Mouse (Mus musculus): Measurements from ENCODE around the gene Mex3a. TPM values are rescaled to one million over a fixed set of nuclear protein-coding genes. Genes with fewer than 3 reads are reported as not detected.

Mex3a gene
- polyA plus RNA-seq, 1 experiment from 2014 or later, result 41.0 TPM

DNA sequence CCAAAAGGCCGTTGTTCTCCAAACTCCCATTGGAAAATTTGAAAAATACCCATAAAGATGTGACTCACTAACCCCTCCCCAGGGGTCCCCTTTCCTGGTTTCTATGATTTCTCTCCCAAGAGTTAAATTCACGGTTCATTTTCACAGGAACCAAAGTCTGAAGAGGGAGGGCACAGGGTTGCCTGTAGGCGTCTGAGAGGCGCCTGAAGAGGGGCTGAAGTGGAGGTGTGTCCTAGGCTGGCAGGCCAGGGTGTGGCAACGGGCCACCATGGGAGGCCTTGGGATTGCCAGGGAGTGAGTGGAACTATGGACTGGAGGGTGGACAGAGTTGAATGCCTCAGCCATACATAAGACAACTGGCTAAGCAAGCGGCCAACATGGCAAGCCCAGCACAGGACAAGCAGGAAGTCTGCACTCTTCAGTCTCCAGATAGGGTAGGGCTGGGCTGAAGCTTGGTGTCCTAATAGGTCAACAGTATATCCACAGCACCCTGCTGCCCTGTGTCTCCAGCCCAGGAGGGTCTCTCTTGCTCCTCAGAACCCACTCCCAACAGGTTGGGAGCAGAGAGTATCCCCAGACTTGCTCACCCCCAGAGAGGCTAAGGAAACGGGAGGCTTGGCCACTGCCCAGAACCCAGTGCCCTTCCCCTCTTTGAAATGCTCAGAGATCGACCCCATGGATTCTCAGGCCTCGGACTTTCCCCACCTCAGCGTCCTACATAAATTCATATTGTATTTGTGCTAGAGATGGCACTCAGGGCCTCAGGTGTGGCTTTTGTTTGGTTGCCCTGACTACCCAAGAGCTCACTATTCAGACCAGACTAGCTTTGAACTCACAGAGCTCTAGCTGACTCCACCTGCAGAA, 17.7 kb upstream of the Mex3a start:
- Histone ChIP-seq H3K36me3 (replicated peaks; ENCODE audit: control insufficient read depth, insufficient read depth, low read depth, low read length) (no peaks in the 10 kb centered on the region), H3K4me3 (ENCODE audit: low read depth, low read length) (no peak overlapping the region), H3K9me3 (replicated peaks; ENCODE audit: control insufficient read depth, low read length) (no peaks in the 10 kb centered on the region), H3K4me1 (ENCODE audit: control insufficient read depth, insufficient read depth, low read length) (peaks cover 7% of the 10 kb centered on the region), H3K9ac (replicated peaks; ENCODE audit: low read length) (no peak overlapping the region), H3K4me2 (ENCODE audit: low read depth, low read length) (no peak overlapping the region), H3K27me3 (ENCODE audit: control insufficient read depth, insufficient read depth, low read length) (no peaks in the 10 kb centered on the region), H3K27ac (replicated peaks; ENCODE audit: low read depth, low read length) (no peak overlapping the region)
- no peak for DNase-seq (ENCODE audit: low spot score)
- 84% methylated on average over 10 of the region's 10 CpGs for WGBS
- no peak for ATAC-seq (replicated peaks; ENCODE audit: insufficient number of reproducible peaks, low FRiP score, low TSS enrichment, low read depth)

DNA sequence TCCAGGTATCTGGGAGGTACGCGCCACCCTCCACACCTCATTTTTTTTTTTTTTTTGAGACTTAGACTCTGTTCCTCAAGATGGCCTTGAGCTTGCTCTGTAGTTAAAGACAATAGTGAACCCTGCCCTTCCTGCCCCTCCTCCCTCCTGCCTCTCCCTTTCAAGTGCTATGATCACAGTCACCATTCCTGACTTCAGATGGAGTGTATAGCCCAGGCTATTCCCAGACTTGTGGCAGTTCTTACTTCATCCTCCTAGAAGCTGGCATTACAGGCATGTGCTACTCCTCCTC, 17.2 kb upstream of the Mex3a start:
- 96% methylated on average over 2 of the region's 2 CpGs for WGBS
- Histone ChIP-seq H3K27ac (replicated peaks; ENCODE audit: low read depth, low read length) (no peak overlapping the region), H3K36me3 (replicated peaks; ENCODE audit: control insufficient read depth, insufficient read depth, low read depth, low read length) (no peaks in the 10 kb centered on the region), H3K27me3 (ENCODE audit: control insufficient read depth, insufficient read depth, low read length) (no peaks in the 10 kb centered on the region), H3K4me2 (ENCODE audit: low read depth, low read length) (no peak overlapping the region), H3K4me1 (ENCODE audit: control insufficient read depth, insufficient read depth, low read length) (peaks cover 6% of the 10 kb centered on the region), H3K9me3 (replicated peaks; ENCODE audit: control insufficient read depth, low read length) (no peaks in the 10 kb centered on the region), H3K4me3 (ENCODE audit: low read depth, low read length) (no peak overlapping the region), H3K9ac (replicated peaks; ENCODE audit: low read length) (no peak overlapping the region)
- no peak for DNase-seq (ENCODE audit: low spot score)
- no peak for ATAC-seq (replicated peaks; ENCODE audit: insufficient number of reproducible peaks, low FRiP score, low TSS enrichment, low read depth)

GRCm38 (mm10) chr3:88516407-88516806, 15.8 kb upstream of the Mex3a start:
- ATAC-seq (replicated peaks; ENCODE audit: insufficient number of reproducible peaks, low FRiP score, low TSS enrichment, low read depth) (no peak), DNase-seq (ENCODE audit: low spot score) (no peak)
- Histone ChIP-seq H3K36me3 (replicated peaks; ENCODE audit: control insufficient read depth, insufficient read depth, low read depth, low read length) (no peaks in the 10 kb centered on the region), H3K4me3 (ENCODE audit: low read depth, low read length) (no peak overlapping the region), H3K4me2 (ENCODE audit: low read depth, low read length) (no peak overlapping the region), H3K27me3 (ENCODE audit: control insufficient read depth, insufficient read depth, low read length) (no peaks in the 10 kb centered on the region), H3K9ac (replicated peaks; ENCODE audit: low read length) (no peak overlapping the region), H3K4me1 (ENCODE audit: control insufficient read depth, insufficient read depth, low read length) (peaks cover 6% of the 10 kb centered on the region), H3K27ac (replicated peaks; ENCODE audit: low read depth, low read length) (no peak overlapping the region), H3K9me3 (replicated peaks; ENCODE audit: control insufficient read depth, low read length) (no peaks in the 10 kb centered on the region)
- WGBS, result 88% methylated on average over 2 of the region's 2 CpGs

- Histone ChIP-seq H3K4me2 (ENCODE audit: low read depth, low read length) (no peak overlapping the region), H3K4me3 (ENCODE audit: low read depth, low read length) (no peak overlapping the region), H3K36me3 (replicated peaks; ENCODE audit: control insufficient read depth, insufficient read depth, low read depth, low read length) (no peaks in the 10 kb centered on the region), H3K27me3 (ENCODE audit: control insufficient read depth, insufficient read depth, low read length) (no peaks in the 10 kb centered on the region), H3K9ac (replicated peaks; ENCODE audit: low read length) (no peak overlapping the region), H3K9me3 (replicated peaks; ENCODE audit: control insufficient read depth, low read length) (no peaks in the 10 kb centered on the region), H3K27ac (replicated peaks; ENCODE audit: low read depth, low read length) (no peak overlapping the region), H3K4me1 (ENCODE audit: control insufficient read depth, insufficient read depth, low read length) (peaks cover 2% of the 10 kb centered on the region; the same call in 1 of the 2 replicates)
- 87% methylated on average over 4 of the region's 4 CpGs for WGBS
- ATAC-seq (replicated peaks; ENCODE audit: insufficient number of reproducible peaks, low FRiP score, low TSS enrichment, low read depth) (no peak), DNase-seq (ENCODE audit: low spot score) (no peak)
Measured at GRCm38 (mm10) chr3:88518411-88518810, 13.8 kb upstream of the Mex3a start.

DNA sequence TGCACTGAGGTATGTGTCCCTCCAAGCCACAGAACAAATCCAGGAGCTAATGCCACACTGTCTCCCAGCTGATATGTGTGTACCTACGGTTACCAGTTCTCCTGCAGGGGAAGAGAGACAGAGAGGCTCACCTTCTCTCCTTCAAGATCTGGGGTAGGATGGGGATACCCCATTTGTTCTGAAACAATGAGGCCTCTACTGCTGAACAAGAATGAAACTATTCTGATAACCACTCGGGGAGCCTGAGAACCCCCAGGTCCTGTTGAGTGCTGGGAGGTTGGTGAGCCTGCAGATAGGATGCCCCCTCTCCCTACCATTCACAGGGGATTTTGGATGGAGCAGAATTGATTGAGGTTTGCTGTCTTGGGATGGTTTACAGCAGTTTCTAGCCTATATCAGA, 12.1 kb upstream of the Mex3a start:
- Histone ChIP-seq H3K9me3 (replicated peaks; ENCODE audit: control insufficient read depth, low read length) (no peaks in the 10 kb centered on the region), H3K9ac (replicated peaks; ENCODE audit: low read length) (no peak overlapping the region), H3K4me1 (ENCODE audit: control insufficient read depth, insufficient read depth, low read length) (no peaks in the 10 kb centered on the region), H3K36me3 (replicated peaks; ENCODE audit: control insufficient read depth, insufficient read depth, low read depth, low read length) (peaks cover 2% of the 10 kb centered on the region), H3K27me3 (ENCODE audit: control insufficient read depth, insufficient read depth, low read length) (no peaks in the 10 kb centered on the region), H3K4me3 (ENCODE audit: low read depth, low read length) (no peak overlapping the region), H3K27ac (replicated peaks; ENCODE audit: low read depth, low read length) (no peak overlapping the region), H3K4me2 (ENCODE audit: low read depth, low read length) (no peak overlapping the region)
- DNase-seq (ENCODE audit: low spot score), result no peak
- no peak for ATAC-seq (replicated peaks; ENCODE audit: insufficient number of reproducible peaks, low FRiP score, low TSS enrichment, low read depth)
- WGBS, result 63% methylated on average over 2 of the region's 2 CpGs

DNA sequence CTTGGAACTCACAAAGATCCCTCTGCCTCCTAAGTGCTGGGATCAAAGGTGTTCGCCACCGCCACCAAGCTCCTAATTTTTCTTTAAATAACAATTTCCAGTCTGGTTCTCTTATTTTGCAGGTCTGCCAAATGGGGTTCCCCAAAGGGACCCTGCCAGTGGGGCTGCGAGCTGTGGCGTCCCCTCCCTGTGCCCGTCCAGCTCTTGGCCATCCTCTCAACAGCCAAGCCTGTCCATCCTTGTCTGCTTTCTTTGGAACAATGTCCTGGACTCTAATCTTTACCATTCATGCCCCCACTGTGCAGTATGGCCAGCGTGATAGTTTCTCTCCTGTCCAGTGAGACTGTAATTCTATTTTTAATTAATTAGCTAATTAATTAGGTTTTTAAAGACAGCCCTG, 11.0 kb upstream of the Mex3a start:
- 90% methylated on average over 6 of the region's 6 CpGs for WGBS
- H3K4me1 ChIP-seq (ENCODE audit: control insufficient read depth, insufficient read depth, low read length), result no peaks in the 10 kb centered on the region; the same call in 1 of the 2 replicates
- no peaks in the 10 kb centered on the region for H3K9me3 ChIP-seq (replicated peaks; ENCODE audit: control insufficient read depth, low read length)
- H3K4me2 ChIP-seq (ENCODE audit: low read depth, low read length), result no peak overlapping the region
- DNase-seq (ENCODE audit: low spot score) (no peak), ATAC-seq (replicated peaks; ENCODE audit: insufficient number of reproducible peaks, low FRiP score, low TSS enrichment, low read depth) (no peak)
- H3K27me3 ChIP-seq (ENCODE audit: control insufficient read depth, insufficient read depth, low read length), result no peaks in the 10 kb centered on the region
- H3K36me3 ChIP-seq (replicated peaks; ENCODE audit: control insufficient read depth, insufficient read depth, low read depth, low read length), result peaks cover 3% of the 10 kb centered on the region
- no peak overlapping the region for H3K27ac ChIP-seq (replicated peaks; ENCODE audit: low read depth, low read length)
- H3K4me3 ChIP-seq (ENCODE audit: low read depth, low read length), result no peak overlapping the region
- no peak overlapping the region for H3K9ac ChIP-seq (replicated peaks; ENCODE audit: low read length)

GRCm38 (mm10) chr3:88521803-88522331, 10.3 kb upstream of the Mex3a start:
- ATAC-seq (replicated peaks; ENCODE audit: insufficient number of reproducible peaks, low FRiP score, low TSS enrichment, low read depth), result 0 out of 2 replicates have a peak, but pooled peaks have one; percentile 24
- 34% methylated on average over 9 of the region's 9 CpGs for WGBS

DNA sequence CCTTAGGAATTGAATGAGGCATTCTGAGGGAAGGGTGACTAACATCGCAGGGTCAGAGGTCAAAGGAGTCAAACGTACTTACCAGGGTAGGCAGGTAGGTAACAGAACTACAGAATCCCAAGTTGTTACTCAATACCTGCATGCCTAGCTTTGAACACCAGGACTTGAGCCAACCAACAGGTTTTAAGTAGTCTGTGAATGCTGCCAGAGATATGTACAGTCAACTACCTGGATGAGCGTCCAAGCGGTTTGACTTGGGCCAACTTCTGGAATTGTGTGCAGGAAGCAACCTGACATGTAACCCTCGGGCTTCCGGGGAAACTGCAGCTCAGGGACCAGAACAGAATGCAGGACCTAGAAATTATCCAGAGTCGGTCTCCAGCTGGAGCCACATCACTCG, 9.2 kb upstream of the Mex3a start:
- no peak overlapping the region for H3K4me2 ChIP-seq (ENCODE audit: low read depth, low read length)
- H3K4me1 ChIP-seq (ENCODE audit: control insufficient read depth, insufficient read depth, low read length), result peaks cover 6% of the 10 kb centered on the region
- H3K27me3 ChIP-seq (ENCODE audit: control insufficient read depth, insufficient read depth, low read length), result no peaks in the 10 kb centered on the region
- peaks cover 3% of the 10 kb centered on the region for H3K36me3 ChIP-seq (replicated peaks; ENCODE audit: control insufficient read depth, insufficient read depth, low read depth, low read length)
- DNase-seq (ENCODE audit: low spot score) (no peak), ATAC-seq (replicated peaks; ENCODE audit: insufficient number of reproducible peaks, low FRiP score, low TSS enrichment, low read depth) (no peak)
- no peaks in the 10 kb centered on the region for H3K9me3 ChIP-seq (replicated peaks; ENCODE audit: control insufficient read depth, low read length)
- H3K4me3 ChIP-seq (ENCODE audit: low read depth, low read length), result no peak overlapping the region
- 88% methylated on average over 8 of the region's 8 CpGs for WGBS
- no peak overlapping the region for H3K27ac ChIP-seq (replicated peaks; ENCODE audit: low read depth, low read length)
- no peak overlapping the region for H3K9ac ChIP-seq (replicated peaks; ENCODE audit: low read length)

More at GRCm38 (mm10) chr3:88521803-88522331, 10.3 kb upstream of the Mex3a start:
- Histone ChIP-seq H3K27ac (replicated peaks; ENCODE audit: low read depth, low read length) (no peak overlapping the region), H3K9me3 (replicated peaks; ENCODE audit: control insufficient read depth, low read length) (no peaks in the 10 kb centered on the region), H3K27me3 (ENCODE audit: control insufficient read depth, insufficient read depth, low read length) (no peaks in the 10 kb centered on the region), H3K36me3 (replicated peaks; ENCODE audit: control insufficient read depth, insufficient read depth, low read depth, low read length) (peaks cover 3% of the 10 kb centered on the region), H3K4me3 (ENCODE audit: low read depth, low read length) (no peak overlapping the region), H3K4me1 (ENCODE audit: control insufficient read depth, insufficient read depth, low read length) (no peaks in the 10 kb centered on the region; the same call in 1 of the 2 replicates), H3K9ac (replicated peaks; ENCODE audit: low read length) (no peak overlapping the region), H3K4me2 (ENCODE audit: low read depth, low read length) (no peak overlapping the region)
- peak; percentile 85 for DNase-seq (ENCODE audit: low spot score)

Data from embryonic facial prominence, embryonic 11.5 days (tissue).